Mouse (Mus musculus) inflammation-experienced regulatory T-cells, adult 6 months (primary cell): ENCODE results near the gene Dusp22. TPM values are rescaled to one million over a fixed set of nuclear protein-coding genes. Genes with fewer than 3 reads are reported as not detected.
A peak's percentile ranks its signal among the peaks of the same experiment; 100 is the strongest.

Experiments
- ATAC-seq: one replicate; pipeline ENCODE4 v1.8.0; 2017
- polyA plus RNA-seq, 3 experiments: library from polyadenylated mRNA; unstranded; fragments of 100-300 nt; shearing (Covaris generic); gene quantifications; one replicate each; pipeline ENCODE4 v1.2.1; 2017

Gene Dusp22
- polyA plus RNA-seq, 3 experiments from 2014 or later = 4.2 to 4.6 (median 4.3) TPM

- no peak for ATAC-seq
Observed at GRCm38 (mm10) chr13:30716611-30717010, 56.8 kb downstream of the Dusp22 start.

- ATAC-seq = no peak
Observed at GRCm38 (mm10) chr13:30722601-30723000, 62.8 kb downstream of the Dusp22 start.

- no peak for ATAC-seq
Observed at GRCm38 (mm10) chr13:30723258-30723657, 63.5 kb downstream of the Dusp22 start.

- no peak for ATAC-seq
Observed at GRCm38 (mm10) chr13:30723858-30724257, 64.1 kb downstream of the Dusp22 start.

- no peak for ATAC-seq
Observed at GRCm38 (mm10) chr13:30724691-30725271, 65.0 kb downstream of the Dusp22 start.

GRCm38 (mm10) chr13:30726879-30727278 lies 67.1 kb downstream of the Dusp22 start:
- no peak for ATAC-seq

- no peak for ATAC-seq
Observed at GRCm38 (mm10) chr13:30728155-30728554, 68.4 kb downstream of the Dusp22 start.

GRCm38 (mm10) chr13:30729245-30729644 lies 69.4 kb downstream of the Dusp22 start:
- ATAC-seq = no peak

GRCm38 (mm10) chr13:30730104-30730793 lies 70.5 kb downstream of the Dusp22 start:
- no peak for ATAC-seq

GRCm38 (mm10) chr13:30732709-30733445 lies 73.1 kb downstream of the Dusp22 start:
- ATAC-seq = peak; percentile 41

GRCm38 (mm10) chr13:30736721-30737120 lies 76.9 kb downstream of the Dusp22 start:
- ATAC-seq = no peak

- ATAC-seq = no peak
Observed at GRCm38 (mm10) chr13:30737257-30737656, 77.5 kb downstream of the Dusp22 start.

- no peak for ATAC-seq
Observed at GRCm38 (mm10) chr13:30738310-30738840, 78.6 kb downstream of the Dusp22 start.

- no peak for ATAC-seq
Observed at GRCm38 (mm10) chr13:30741172-30741571, 81.4 kb downstream of the Dusp22 start.

GRCm38 (mm10) chr13:30742411-30742970 lies 82.7 kb downstream of the Dusp22 start:
- peak; percentile 55 for ATAC-seq

- ATAC-seq = no peak
Observed at GRCm38 (mm10) chr13:30745121-30745520, 85.3 kb downstream of the Dusp22 start.

GRCm38 (mm10) chr13:30747068-30747467 lies 87.3 kb downstream of the Dusp22 start:
- ATAC-seq = no peak

- ATAC-seq = peak; percentile 39
Observed at GRCm38 (mm10) chr13:30747504-30747903, 87.7 kb downstream of the Dusp22 start.

- ATAC-seq = peak; percentile 65
Observed at GRCm38 (mm10) chr13:30748321-30748720, 88.5 kb downstream of the Dusp22 start.

GRCm38 (mm10) chr13:30749021-30749556 lies 89.3 kb downstream of the Dusp22 start, which contains the start of gene Irf4:
Irf4 (plus strand) TSS chr13:30749226.
- ATAC-seq = peak; percentile 36

GRCm38 (mm10) chr13:30749557-30750141 lies 89.8 kb downstream of the Dusp22 start:
- no peak for ATAC-seq
